Mouse (Mus musculus): ENCODE measurements around the gene Scn3a. TPM values are rescaled to one million over a fixed set of nuclear protein-coding genes. Genes with fewer than 3 reads are reported as not detected.
"Not testable (repeated sequence)": the region's sequence is repeated elsewhere in the genome, so short reads cannot be mapped to it uniquely, and the experiment has no call there.

Scn3a gene
- polyA plus RNA-seq, 1 experiment, result 0.09 TPM

- no peak for TF ChIP-seq CTCF (conservative IDR thresholded peaks at IDR 0.05; ENCODE audit: insufficient read depth, insufficient read length, low read depth, low read length)
- TF ChIP-seq POLR2A (IDR thresholded peaks at IDR 0.05; ENCODE audit: low read depth, low read length), result no peak
- 69% methylated on average over 9 of the region's 9 CpGs for WGBS
- Histone ChIP-seq H3K27ac (ENCODE audit: insufficient read depth, low read depth, low read length) (no peak overlapping the region), H3K4me1 (ENCODE audit: control insufficient read depth, insufficient read depth, low read length) (no peaks in the 10 kb centered on the region), H3K36me3 (ENCODE audit: control insufficient read depth, insufficient read depth, low read length) (no peaks in the 10 kb centered on the region), H3K27me3 (replicated peaks; ENCODE audit: control insufficient read depth, insufficient read depth, low read length) (no peaks in the 10 kb centered on the region), H3K4me3 (ENCODE audit: insufficient read depth, low read depth, low read length) (no peak overlapping the region)
- DNase-seq, result no peak
Measured at GRCm38 (mm10) chr2:65490450-65490849, 77.0 kb downstream of the Scn3a start.

- Histone ChIP-seq H3K27ac (ENCODE audit: insufficient read depth, low read depth, low read length) (no peak overlapping the region), H3K27me3 (replicated peaks; ENCODE audit: control insufficient read depth, insufficient read depth, low read length) (peaks cover 1% of the 10 kb centered on the region; the same call in 1 of the 2 replicates), H3K4me1 (ENCODE audit: control insufficient read depth, insufficient read depth, low read length) (no peaks in the 10 kb centered on the region), H3K36me3 (ENCODE audit: control insufficient read depth, insufficient read depth, low read length) (no peaks in the 10 kb centered on the region), H3K4me3 (ENCODE audit: insufficient read depth, low read depth, low read length) (no peak overlapping the region)
- TF ChIP-seq CTCF (conservative IDR thresholded peaks at IDR 0.05; ENCODE audit: insufficient read depth, insufficient read length, low read depth, low read length), result no peak
- TF ChIP-seq POLR2A (IDR thresholded peaks at IDR 0.05; ENCODE audit: low read depth, low read length), result no peak
- WGBS, result 32% methylated on average over 3 of the region's 3 CpGs
- DNase-seq, result no peak
Measured at GRCm38 (mm10) chr2:65483434-65483833, 84.0 kb downstream of the Scn3a start.

- peaks cover 1% of the 10 kb centered on the region; the same call in 1 of the 2 replicates for H3K27me3 ChIP-seq (replicated peaks; ENCODE audit: control insufficient read depth, insufficient read depth, low read length)
- no peak for DNase-seq
- no peak for TF ChIP-seq POLR2A (IDR thresholded peaks at IDR 0.05; ENCODE audit: low read depth, low read length)
- no peak for TF ChIP-seq CTCF (conservative IDR thresholded peaks at IDR 0.05; ENCODE audit: insufficient read depth, insufficient read length, low read depth, low read length)
- H3K36me3 ChIP-seq (ENCODE audit: control insufficient read depth, insufficient read depth, low read length), result no peaks in the 10 kb centered on the region
- no peak overlapping the region for H3K4me3 ChIP-seq (ENCODE audit: insufficient read depth, low read depth, low read length)
- H3K27ac ChIP-seq (ENCODE audit: insufficient read depth, low read depth, low read length), result no peak overlapping the region
- H3K4me1 ChIP-seq (ENCODE audit: control insufficient read depth, insufficient read depth, low read length), result no peaks in the 10 kb centered on the region
- 89% methylated on average over 4 of the region's 4 CpGs for WGBS
Measured at GRCm38 (mm10) chr2:65481007-65481672, 86.3 kb downstream of the Scn3a start.

GRCm38 (mm10) chr2:65471311-65471882 lies 96.0 kb downstream of the Scn3a start:
- no peaks in the 10 kb centered on the region for H3K36me3 ChIP-seq (ENCODE audit: control insufficient read depth, insufficient read depth, low read length)
- TF ChIP-seq CTCF (conservative IDR thresholded peaks at IDR 0.05; ENCODE audit: insufficient read depth, insufficient read length, low read depth, low read length) (no peak), POLR2A (IDR thresholded peaks at IDR 0.05; ENCODE audit: low read depth, low read length) (no peak)
- 18% methylated on average over 11 of the region's 11 CpGs for WGBS
- no peaks in the 10 kb centered on the region for H3K27me3 ChIP-seq (replicated peaks; ENCODE audit: control insufficient read depth, insufficient read depth, low read length)
- H3K27ac ChIP-seq (ENCODE audit: insufficient read depth, low read depth, low read length), result no peak overlapping the region
- H3K4me1 ChIP-seq (ENCODE audit: control insufficient read depth, insufficient read depth, low read length), result no peaks in the 10 kb centered on the region
- H3K4me3 ChIP-seq (ENCODE audit: insufficient read depth, low read depth, low read length), result no peak overlapping the region
- DNase-seq, result no peak

- TF ChIP-seq POLR2A (IDR thresholded peaks at IDR 0.05; ENCODE audit: low read depth, low read length) (no peak), CTCF (conservative IDR thresholded peaks at IDR 0.05; ENCODE audit: insufficient read depth, insufficient read length, low read depth, low read length) (no peak)
- 94% methylated on average over 5 of the region's 5 CpGs for WGBS
- Histone ChIP-seq H3K4me3 (ENCODE audit: insufficient read depth, low read depth, low read length) (no peak overlapping the region), H3K27me3 (replicated peaks; ENCODE audit: control insufficient read depth, insufficient read depth, low read length) (no peaks in the 10 kb centered on the region), H3K36me3 (ENCODE audit: control insufficient read depth, insufficient read depth, low read length) (no peaks in the 10 kb centered on the region), H3K4me1 (ENCODE audit: control insufficient read depth, insufficient read depth, low read length) (no peaks in the 10 kb centered on the region), H3K27ac (ENCODE audit: insufficient read depth, low read depth, low read length) (no peak overlapping the region)
- DNase-seq, result no peak
Measured at GRCm38 (mm10) chr2:65465694-65466093, 101.7 kb downstream of the Scn3a start.

- no peak for DNase-seq
- no peak for TF ChIP-seq CTCF (conservative IDR thresholded peaks at IDR 0.05; ENCODE audit: insufficient read depth, insufficient read length, low read depth, low read length)
- TF ChIP-seq POLR2A (IDR thresholded peaks at IDR 0.05; ENCODE audit: low read depth, low read length), result no peak
- Histone ChIP-seq H3K36me3 (ENCODE audit: control insufficient read depth, insufficient read depth, low read length) (no peaks in the 10 kb centered on the region), H3K27me3 (replicated peaks; ENCODE audit: control insufficient read depth, insufficient read depth, low read length) (no peaks in the 10 kb centered on the region), H3K4me1 (ENCODE audit: control insufficient read depth, insufficient read depth, low read length) (no peaks in the 10 kb centered on the region), H3K4me3 (ENCODE audit: insufficient read depth, low read depth, low read length) (no peak overlapping the region), H3K27ac (ENCODE audit: insufficient read depth, low read depth, low read length) (no peak overlapping the region)
- WGBS, result 93% methylated on average over 6 of the region's 6 CpGs
Measured at GRCm38 (mm10) chr2:65453763-65454162, 113.7 kb downstream of the Scn3a start.

- DNase-seq; H3K27me3 ChIP-seq (replicated peaks; ENCODE audit: control insufficient read depth, insufficient read depth, low read length); H3K4me3 ChIP-seq (ENCODE audit: insufficient read depth, low read depth, low read length); H3K27ac ChIP-seq (ENCODE audit: insufficient read depth, low read depth, low read length); H3K4me1 ChIP-seq (ENCODE audit: control insufficient read depth, insufficient read depth, low read length); H3K36me3 ChIP-seq (ENCODE audit: control insufficient read depth, insufficient read depth, low read length): not testable (repeated sequence)
- WGBS, result 86% methylated on average over 14 of the region's 14 CpGs
Measured at GRCm38 (mm10) chr2:65451401-65452078, 115.9 kb downstream of the Scn3a start.

Data from kidney, adult 2 months (tissue).